Mouse (Mus musculus): ENCODE data around the gene Ddx41.

DNA sequence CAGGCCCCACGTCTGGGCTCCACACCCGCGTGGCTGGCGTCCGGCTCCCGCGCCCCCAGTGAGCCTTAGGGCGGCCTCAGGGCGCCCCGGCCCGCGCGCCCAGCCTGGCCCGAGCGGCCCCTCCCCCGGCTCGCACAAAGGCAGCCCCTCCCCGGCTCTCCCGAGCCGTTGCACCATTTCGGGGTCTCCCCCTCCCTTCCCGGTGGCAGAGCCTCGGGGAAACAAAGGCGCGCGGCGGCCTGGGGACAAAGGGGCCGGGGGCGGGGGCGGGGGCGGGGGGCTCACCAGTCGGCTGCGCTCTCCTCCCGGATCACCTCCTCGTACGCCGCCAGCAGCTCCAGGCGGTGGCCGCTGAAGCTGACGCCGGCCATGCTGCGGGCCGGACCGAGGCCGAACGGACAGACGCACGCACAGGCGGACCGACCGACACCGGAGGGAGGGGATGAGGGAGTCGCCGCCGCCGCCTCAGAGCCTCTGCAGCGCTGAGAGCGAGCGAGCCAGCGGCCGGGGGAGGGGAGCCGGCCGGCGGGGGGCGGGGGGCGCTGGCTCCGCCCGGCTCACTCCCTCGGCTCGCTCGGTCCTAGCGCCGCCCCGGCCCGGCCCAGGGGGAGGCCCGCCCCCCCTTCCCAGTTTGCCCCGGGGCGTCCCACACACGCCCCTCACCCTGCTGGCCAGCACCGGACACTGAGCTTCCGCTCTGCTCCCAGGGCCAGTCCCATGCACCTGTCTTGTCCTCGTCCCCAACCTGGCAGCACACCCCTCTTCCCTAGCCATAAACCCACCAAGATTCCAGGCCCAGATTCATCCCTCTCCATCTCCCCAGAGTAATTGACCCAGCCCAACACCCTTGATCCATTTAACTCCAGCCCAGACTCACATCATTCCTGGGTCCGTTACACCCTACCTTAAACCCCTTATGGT is 48.6 kb downstream of the Ddx41 start, which contains the start of gene Dbn1:
- TF ChIP-seq POLR2A (IDR thresholded peaks at IDR 0.05; ENCODE audit: low read depth, low read length) (no peak), CTCF (conservative IDR thresholded peaks at IDR 0.05; ENCODE audit: insufficient read depth, insufficient read length, low read depth, low read length) (no peak)
